Mouse (Mus musculus): ENCODE results near the gene Gm4070. TPM values are rescaled to one million over a fixed set of nuclear protein-coding genes. Genes with fewer than 3 reads are reported as not detected.
"Not testable (repeated sequence)": the region's sequence is repeated elsewhere in the genome, so short reads cannot be mapped to it uniquely, and the experiment has no call there.

Gm4070 gene
- under 1 TPM in 1 of 2 experiments, not detected in 1; 0.39 TPM for total RNA-seq (2021)

GRCm38 (mm10) chr7:105953812-105954211 lies at the start of gene Gm4070:
Gene Gm4070 (minus strand): TSS chr7:105953967.
- intact Hi-C loops (cut with DNase I); DNase-seq (ENCODE audit: extremely low spot score in 1 of 2, low spot score in 2 of 2): not testable (repeated sequence)

- DNase-seq (ENCODE audit: extremely low spot score in 1 of 2, low spot score in 2 of 2); intact Hi-C loops (cut with DNase I): not testable (repeated sequence)
Measured at GRCm38 (mm10) chr7:105954540-105954939, 773 bp upstream of the Gm4070 start.

- intact Hi-C loops (cut with DNase I); DNase-seq (ENCODE audit: extremely low spot score in 1 of 2, low spot score in 2 of 2): not testable (repeated sequence)
Measured at GRCm38 (mm10) chr7:105952408-105952807, 1.4 kb downstream of the Gm4070 start.

- intact Hi-C loops (cut with DNase I); DNase-seq (ENCODE audit: extremely low spot score in 1 of 2, low spot score in 2 of 2): not testable (repeated sequence)
Measured at GRCm38 (mm10) chr7:105945238-105945637, 8.5 kb downstream of the Gm4070 start.

- intact Hi-C loops (cut with DNase I); DNase-seq (ENCODE audit: extremely low spot score in 1 of 2, low spot score in 2 of 2): not testable (repeated sequence)
Measured at GRCm38 (mm10) chr7:105932132-105932531, 21.6 kb downstream of the Gm4070 start.

- DNase-seq (ENCODE audit: extremely low spot score in 1 of 2, low spot score in 2 of 2); intact Hi-C loops (cut with DNase I): not testable (repeated sequence)
Measured at GRCm38 (mm10) chr7:105883588-105884336, 70.0 kb downstream of the Gm4070 start.

GRCm38 (mm10) chr7:105879717-105880484 lies 73.9 kb downstream of the Gm4070 start:
- intact Hi-C loops (cut with DNase I); DNase-seq (ENCODE audit: extremely low spot score in 1 of 2, low spot score in 2 of 2): not testable (repeated sequence)

GRCm38 (mm10) chr7:105855718-105856560 lies 97.8 kb downstream of the Gm4070 start:
- intact Hi-C loops (cut with DNase I) = not testable (repeated sequence)

More at GRCm38 (mm10) chr7:105855718-105856560, 97.8 kb downstream of the Gm4070 start:
- not testable (repeated sequence) for DNase-seq (ENCODE audit: extremely low spot score in 1 of 2, low spot score in 2 of 2)

Other genes with a start within 250 kb of the Gm4070 start
- gene Ilk, start 217.4 kb downstream of the Gm4070 start, total RNA-seq (2021) = 100 to 1,000 TPM in 1 of 2 experiments, 10 to 100 TPM in 1; 97.7 to 117 TPM
- 10 to 100 TPM in 1 of 2 experiments, 1 to 10 TPM in 1; 9.9 to 16.0 TPM for gene Rrp8, start 216.6 kb downstream of the Gm4070 start, total RNA-seq (2021)
- 100 to 1,000 TPM; 144 to 152 TPM for gene Taf10, start 209.6 kb downstream of the Gm4070 start, total RNA-seq (2021)
- 10 to 100 TPM; 32.6 to 40.0 TPM for gene Tpp1, start 201.7 kb downstream of the Gm4070 start, total RNA-seq (2021)
- gene Dchs1, start 166.3 kb downstream of the Gm4070 start, total RNA-seq (2021) = 10 to 100 TPM; 31.1 to 34.7 TPM
- gene Mrpl17, start 142.9 kb downstream of the Gm4070 start, total RNA-seq (2021) = 100 to 1,000 TPM; 109 to 110 TPM